Mouse (Mus musculus) adipocyte (in vitro differentiated cells): ENCODE measurements around the gene Slc6a13.

Source experiments
- DNase-seq: peaks from one replicate; pipeline ENCODE4 v3.0.0-alpha.2; 2016; ENCODE audit warnings: low spot score

Slc6a13 gene

DNA sequence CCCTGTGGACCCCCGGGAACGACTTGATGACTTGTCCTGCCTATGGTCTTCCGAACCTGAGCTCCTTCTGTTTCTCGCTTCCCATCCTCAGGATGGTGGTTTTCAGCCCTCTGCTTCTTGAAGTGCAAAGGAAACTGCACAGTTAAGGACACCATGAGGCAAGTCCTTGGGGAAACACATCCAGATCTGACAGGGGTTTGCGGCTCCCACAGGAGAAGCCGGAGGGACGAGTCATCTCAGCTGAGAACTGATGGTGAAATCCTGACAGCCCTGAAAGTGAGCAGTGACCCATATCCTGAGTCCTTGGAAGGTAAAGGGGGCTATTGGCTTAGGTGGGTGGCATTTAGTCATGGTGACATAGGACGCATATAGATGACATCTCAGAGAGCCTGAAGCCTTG lies 80.5 kb downstream of the Slc6a13 start:
- DNase-seq = no peak

DNA sequence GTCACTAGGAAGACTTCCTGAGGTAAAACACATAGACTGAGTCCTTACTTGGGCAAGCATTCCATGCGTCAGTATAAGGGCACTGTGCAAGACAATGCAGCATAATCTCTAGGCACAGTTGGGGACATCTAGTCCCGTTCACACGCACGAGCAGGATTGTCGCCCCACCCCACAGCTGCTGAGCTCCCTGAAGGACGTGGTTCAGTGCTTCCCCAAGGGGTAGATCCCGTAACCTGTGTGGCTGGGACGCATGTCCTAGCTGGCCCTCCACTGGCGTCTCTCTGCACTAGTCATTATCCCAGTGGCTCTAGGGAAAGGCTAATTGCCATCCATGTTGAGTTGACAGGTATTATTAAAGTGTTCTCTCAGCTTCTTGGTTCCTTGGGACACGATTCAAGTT lies 82.0 kb downstream of the Slc6a13 start:
- DNase-seq = no peak

DNA sequence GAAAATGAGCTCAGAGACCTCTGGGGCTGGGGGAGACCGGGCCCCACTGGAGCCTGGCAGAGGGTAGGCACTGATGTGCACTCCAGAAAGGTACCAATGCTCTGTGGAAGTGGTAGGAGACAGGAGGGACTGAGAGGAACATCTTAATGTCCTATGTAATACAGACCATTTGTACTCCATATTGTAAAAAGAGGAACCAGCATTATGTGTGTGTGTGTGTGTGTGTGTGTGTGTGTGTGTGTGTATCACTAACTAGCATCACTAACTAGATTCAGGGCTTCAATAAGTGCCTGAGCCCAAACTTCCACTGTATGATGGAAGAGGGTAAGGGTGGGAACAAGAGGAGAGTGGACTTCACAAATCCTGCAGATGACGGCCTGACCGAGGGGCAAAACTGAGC lies 85.4 kb downstream of the Slc6a13 start:
- DNase-seq = no peak
